Mouse (Mus musculus): ENCODE measurements around the gene Myh3.

DNA sequence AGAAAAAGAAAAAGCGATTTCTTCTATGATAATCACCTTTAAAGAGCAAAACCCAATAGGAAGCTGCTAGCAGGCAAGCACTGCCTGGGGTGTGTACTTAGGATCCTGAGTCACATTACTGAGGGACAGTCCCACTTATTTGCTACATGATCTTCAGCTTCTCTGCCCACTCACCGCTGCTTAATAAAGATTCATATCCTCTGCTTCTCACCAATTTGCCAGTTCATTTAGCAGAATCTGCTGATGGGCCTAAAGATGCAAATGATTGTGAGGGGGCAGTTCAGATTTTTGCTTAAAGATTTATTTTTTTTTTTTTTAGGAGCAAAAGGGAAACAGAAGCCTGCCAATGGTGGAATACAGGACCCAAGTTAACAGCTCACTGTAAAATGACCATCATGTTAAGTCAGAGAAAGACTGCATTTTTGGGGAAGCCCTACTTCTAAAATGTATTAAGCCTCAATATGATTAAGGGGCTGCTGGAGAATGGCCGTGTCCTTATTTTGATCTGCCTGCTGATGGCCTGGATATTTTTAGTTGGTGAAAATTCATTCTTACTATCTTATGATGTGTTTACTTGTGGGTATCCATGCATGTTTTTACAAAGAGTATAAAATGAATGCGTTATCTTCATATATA lies 65.9 kb downstream of the Myh3 start:
- TF ChIP-seq GATA1 (IDR thresholded peaks at IDR 0.05; ENCODE audit: borderline replicate concordance, low read length) (no peak), FLI1 (IDR thresholded peaks at IDR 0.05; ENCODE audit: low read length) (no peak)

All from megakaryocyte, embryonic 14.5 days (primary cell).